Mouse (Mus musculus): ENCODE data around the gene Mapt.

GRCm38 (mm10) chr11:104190008-104190407 lies 41.2 kb upstream of the Mapt start:
- no peak for TF ChIP-seq CTCF (conservative IDR thresholded peaks at IDR 0.05 in 1 of 2, IDR thresholded peaks at IDR 0.05 in 1 of 2; ENCODE audit: low read depth in 2 of 2, low read length in 2 of 2)
- TF ChIP-seq POLR2AphosphoS2 (IDR thresholded peaks at IDR 0.05; ENCODE audit: low read depth, low read length) = no peak
- TF ChIP-seq KAT2A (IDR thresholded peaks at IDR 0.05; ENCODE audit: insufficient replicate concordance, low read length) = no peak
- no peak for TF ChIP-seq CHD1 (IDR thresholded peaks at IDR 0.05; ENCODE audit: low read depth, low read length)
- TF ChIP-seq CHD2 (IDR thresholded peaks at IDR 0.05; ENCODE audit: low read length) = no peak
- TF ChIP-seq POLR2A (IDR thresholded peaks at IDR 0.05; ENCODE audit: low read depth, low read length) = no peak

Data from CH12.LX (cell line).